Mouse (Mus musculus) midbrain, embryonic 13.5 days (tissue): ENCODE data around the gene Pde2a. TPM values are rescaled to one million over a fixed set of nuclear protein-coding genes. Genes with fewer than 3 reads are reported as not detected.
"Not testable (repeated sequence)": the region's sequence is repeated elsewhere in the genome, so short reads cannot be mapped to it uniquely, and the experiment has no call there.

Source experiments
- ATAC-seq: fragments of 200-750 bp; cut with Nextera tagmentation; 2 replicates; pipeline ENCODE4 v1.8.0; 2017; ENCODE audit warnings: mild to moderate bottlenecking, moderate TSS enrichment, moderate library complexity
- H3K27ac ChIP-seq: fragments of 300-500 bp; sonication (generic); 2 replicates; pipeline ENCODE4 v1.5.1; 2015; ENCODE audit warnings: inconsistent platforms, mild to moderate bottlenecking, moderate library complexity
- H3K27me3 ChIP-seq: fragments of 300-500 bp; sonication (generic); 2 replicates; pipeline ENCODE4 v1.6.1; 2015; ENCODE audit warnings: mild to moderate bottlenecking, inconsistent platforms
- H3K36me3 ChIP-seq: fragments of 300-500 bp; sonication (generic); 2 replicates; pipeline ENCODE4 v1.6.1; 2015; ENCODE audit warnings: mild to moderate bottlenecking, inconsistent platforms
- H3K4me1 ChIP-seq: fragments of 300-500 bp; sonication (generic); replicated peaks from 2 replicates; pipeline ENCODE4 v1.6.1; 2015; ENCODE audit warnings: inconsistent platforms
- H3K4me2 ChIP-seq: fragments of 300-500 bp; sonication (generic); replicated peaks from 2 replicates; pipeline ENCODE4 v1.6.1; 2015; ENCODE audit warnings: moderate library complexity, mild to moderate bottlenecking, inconsistent platforms
- H3K4me3 ChIP-seq: fragments of 300-500 bp; sonication (generic); replicated peaks from 2 replicates; pipeline ENCODE4 v1.5.1; 2015; ENCODE audit warnings: mild to moderate bottlenecking, inconsistent platforms
- H3K9ac ChIP-seq: fragments of 300-500 bp; sonication (generic); replicated peaks from 2 replicates; pipeline ENCODE4 v1.6.1; 2015; ENCODE audit warnings: mild to moderate bottlenecking, inconsistent platforms
- H3K9me3 ChIP-seq: fragments of 300-500 bp; sonication (generic); 2 replicates; pipeline ENCODE4 v1.6.1; 2016; ENCODE audit warnings: mild to moderate bottlenecking, inconsistent platforms
- WGBS: fragments of 180-500 bp; shearing (Covaris S2); methylation state at CpG from one replicate; pipeline ENCODE4 v1.1.7; 2015; 5-methylcytosine and 5-hydroxymethylcytosine counted together
- microRNA counts: library from miRNA; unstranded; fragments of <30 nt; microRNA quantifications from one replicate; lab custom pipeline; 2016
- microRNA-seq: library from miRNA; unstranded; fragments of <30 nt; microRNA quantifications from one replicate; pipeline ENCODE4, GENCODE M21; 2016
- polyA plus RNA-seq: library from polyadenylated mRNA; unstranded; fragments of >200 nt; fragmentation: Nextera tagmentation; extraction: Ambion mirVana; gene quantifications from 2 replicates; pipeline ENCODE4 v1.2.1, GENCODE M21; 2015

Pde2a gene
- polyA plus RNA-seq, 1 experiment from 2014 or later = 18.9 TPM

DNA sequence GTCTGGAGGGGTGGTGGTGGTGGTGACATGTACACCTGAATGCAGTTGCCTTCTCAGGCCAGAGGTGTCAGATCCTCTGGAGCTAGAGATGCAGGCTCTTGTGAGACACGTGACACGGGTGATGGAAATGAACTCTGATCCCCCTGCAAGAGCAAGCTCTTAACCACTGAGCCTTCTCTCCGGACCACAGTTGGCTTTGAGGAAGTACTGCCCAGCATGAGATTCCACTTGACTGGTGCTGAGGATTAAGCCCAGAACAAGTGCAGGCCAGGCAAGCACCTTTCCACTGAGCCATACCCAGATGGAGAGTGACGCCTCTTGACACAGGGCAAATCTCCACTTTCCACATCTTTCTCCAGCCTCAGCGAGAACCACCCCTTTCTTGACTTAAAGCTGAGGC, 137.9 kb downstream of the Pde2a start:
- H3K9me3 ChIP-seq, H3K27ac ChIP-seq, H3K27me3 ChIP-seq, H3K36me3 ChIP-seq, H3K4me2 ChIP-seq, H3K4me1 ChIP-seq, H3K4me3 ChIP-seq, ATAC-seq, H3K9ac ChIP-seq: not testable (repeated sequence)
- 81% methylated on average over 5 of the region's 5 CpGs for WGBS

MicroRNAs encoded within 50 kb of the gene (microRNA counts, 519-probe panel; counts per million panel counts)
- 110 counts per million, percentile 56 among the panel's probes with 10 or more counts for microRNA mmu-miR-139-3p (lab: Ali Mortazavi, UCI)
- 110 counts per million, percentile 56 among the panel's probes with 10 or more counts for microRNA mmu-miR-139-5p (lab: Ali Mortazavi, UCI)

Small RNA genes lying within 50 kb of the gene (microRNA-seq; reads per million reads assigned to microRNA genes)
- gene Mir139 = 2,785 reads per million, percentile 86 among the genes with 10 or more reads in this experiment

Other genes with a start within 250 kb of the Pde2a start
- gene Atg16l2, start 119.4 kb upstream of the Pde2a start, polyA plus RNA-seq = 16.8 and 20.8 TPM in 2 replicates
- 4.4 and 6.8 TPM in 2 replicates for gene Stard10, start 104.6 kb upstream of the Pde2a start, polyA plus RNA-seq
- 6.2 and 7.8 TPM in 2 replicates for gene Arap1, start 73.6 kb upstream of the Pde2a start, polyA plus RNA-seq
- gene Gm45837, start 10.8 kb upstream of the Pde2a start, polyA plus RNA-seq = not detected in 2 replicates
- gene Art2b, start 163.9 kb downstream of the Pde2a start, polyA plus RNA-seq = not detected in 2 replicates
- gene Clpb, start 241.9 kb downstream of the Pde2a start, polyA plus RNA-seq = 31.9 and 33.7 TPM in 2 replicates